Mouse (Mus musculus): ENCODE measurements around the gene Mta2. TPM values are rescaled to one million over a fixed set of nuclear protein-coding genes. Genes with fewer than 3 reads are reported as not detected.
A peak's percentile ranks its signal among the peaks of the same experiment; 100 is the strongest.
"Not testable (repeated sequence)": the region's sequence is repeated elsewhere in the genome, so short reads cannot be mapped to it uniquely, and the experiment has no call there.

Mta2 gene
- polyA plus RNA-seq (2016; fragmentation: Nextera tagmentation; extraction: Ambion mirVana) = 178 and 191 TPM in 2 replicates

DNA sequence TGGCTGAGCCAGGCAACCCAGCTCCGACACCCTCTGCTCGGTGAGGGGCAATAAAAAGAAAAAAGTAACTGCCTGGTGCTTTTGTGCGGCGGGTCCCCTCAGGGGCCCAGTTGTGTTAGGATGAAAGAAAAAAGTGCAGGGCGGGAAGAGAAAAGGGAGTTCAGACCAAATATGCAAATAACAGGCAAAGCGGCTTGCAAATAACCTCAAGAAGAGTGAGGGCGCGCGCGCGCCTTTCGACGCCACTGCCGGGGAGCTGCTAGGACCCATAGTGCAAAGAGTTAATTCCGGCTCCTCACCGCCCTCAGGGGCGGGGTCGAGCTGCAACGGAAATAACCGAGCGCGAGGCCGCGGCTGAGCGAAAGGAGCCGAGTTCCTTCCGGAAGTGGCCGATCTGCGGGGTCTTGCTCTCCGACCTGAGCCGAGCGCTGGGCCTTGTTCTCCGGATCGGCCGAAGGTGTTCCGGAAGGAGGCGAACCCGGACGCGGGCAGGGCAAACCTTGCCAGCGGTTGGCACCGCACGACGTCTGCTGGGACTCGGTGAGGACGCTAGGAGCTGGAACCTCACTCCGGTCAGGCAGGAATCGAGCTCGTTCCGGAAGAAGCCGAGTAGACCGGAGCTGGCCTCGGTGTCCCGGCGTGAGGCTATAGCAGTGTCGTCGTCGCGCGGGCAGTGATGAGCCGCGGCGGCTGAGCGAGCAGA, at the start of gene Mta2:
Mta2 (plus strand) TSS at position 361 of the 703 bp plus-strand sequence.
- H3K27ac ChIP-seq (replicated peaks) = peak within 1 kb of the TSS; percentile 98
- H3K36me3 ChIP-seq = peaks cover 65% of the 10 kb centered on the region
- H3K9me3 ChIP-seq (replicated peaks) = no peaks in the 10 kb centered on the region
- DNase-seq (ENCODE audit: low spot score) = peak; percentile 99
- H3K4me3 ChIP-seq = peak within 1 kb of the TSS; percentile 97
- no peaks in the 10 kb centered on the region for H3K27me3 ChIP-seq (ENCODE audit: low read depth, poor library complexity, severe bottlenecking)
- under 1% methylated on average over 64 of the region's 64 CpGs for WGBS
- H3K4me1 ChIP-seq = peaks cover 34% of the 10 kb centered on the region

DNA sequence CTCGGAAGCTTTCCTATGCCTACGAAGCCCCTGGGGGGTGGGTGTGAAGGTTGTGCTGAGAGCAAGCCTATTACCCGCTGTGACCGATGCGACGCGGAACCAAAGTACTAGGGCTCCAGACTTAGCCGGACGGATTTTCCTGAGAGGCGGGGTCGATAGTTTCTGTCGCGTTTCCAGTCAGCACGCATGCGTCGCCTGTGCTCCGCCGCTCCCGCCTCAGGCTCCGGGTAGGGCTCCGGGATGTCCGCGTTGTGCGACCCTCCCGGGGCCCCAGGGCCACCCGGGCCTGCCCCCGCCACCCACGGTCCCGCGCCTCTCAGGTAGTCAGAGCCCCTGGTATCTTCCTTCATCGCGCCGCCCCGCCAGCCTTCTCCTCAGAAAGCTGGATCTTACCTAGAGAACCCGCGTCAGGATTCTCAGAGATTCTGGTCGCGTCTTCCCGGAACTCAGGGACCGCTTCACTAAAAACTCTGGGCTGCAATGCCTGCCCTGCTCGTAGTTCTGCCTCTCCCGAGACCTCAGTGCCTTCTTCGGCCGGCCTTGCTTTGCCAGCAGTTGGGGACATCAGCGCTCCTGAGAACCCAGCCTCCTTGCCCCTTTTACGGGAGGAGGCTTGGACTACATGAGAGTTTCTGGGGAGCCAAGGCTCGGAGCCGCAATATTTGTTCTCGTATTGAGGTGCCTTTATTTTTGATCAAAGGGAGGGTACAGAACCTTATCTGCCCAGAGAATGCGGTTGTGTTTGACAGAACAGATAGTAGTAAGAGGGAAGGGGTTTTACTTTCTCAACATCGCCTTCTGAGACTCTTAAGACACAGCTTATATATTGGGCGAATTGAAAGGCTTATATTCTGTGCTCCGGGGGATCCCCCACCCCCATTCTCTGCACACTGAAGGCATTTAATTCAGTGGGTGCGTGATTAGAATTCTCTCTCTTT, 48.6 kb upstream of the Mta2 start, which contains the start of gene Ints5:
Ints5 (plus strand) TSS at position 177 of the 938 bp plus-strand sequence.
- peak; percentile 86 for DNase-seq (ENCODE audit: low spot score)
- peak within 1 kb of the TSS; percentile 83 for H3K4me3 ChIP-seq
- no peaks in the 10 kb centered on the region for H3K27me3 ChIP-seq (ENCODE audit: low read depth, poor library complexity, severe bottlenecking)
- peaks cover 50% of the 10 kb centered on the region for H3K36me3 ChIP-seq
- H3K9me3 ChIP-seq (replicated peaks) = no peaks in the 10 kb centered on the region
- H3K27ac ChIP-seq (replicated peaks) = peak within 1 kb of the TSS; percentile 92
- WGBS = 3% methylated on average over 54 of the region's 54 CpGs
- peaks cover 50% of the 10 kb centered on the region for H3K4me1 ChIP-seq

DNA sequence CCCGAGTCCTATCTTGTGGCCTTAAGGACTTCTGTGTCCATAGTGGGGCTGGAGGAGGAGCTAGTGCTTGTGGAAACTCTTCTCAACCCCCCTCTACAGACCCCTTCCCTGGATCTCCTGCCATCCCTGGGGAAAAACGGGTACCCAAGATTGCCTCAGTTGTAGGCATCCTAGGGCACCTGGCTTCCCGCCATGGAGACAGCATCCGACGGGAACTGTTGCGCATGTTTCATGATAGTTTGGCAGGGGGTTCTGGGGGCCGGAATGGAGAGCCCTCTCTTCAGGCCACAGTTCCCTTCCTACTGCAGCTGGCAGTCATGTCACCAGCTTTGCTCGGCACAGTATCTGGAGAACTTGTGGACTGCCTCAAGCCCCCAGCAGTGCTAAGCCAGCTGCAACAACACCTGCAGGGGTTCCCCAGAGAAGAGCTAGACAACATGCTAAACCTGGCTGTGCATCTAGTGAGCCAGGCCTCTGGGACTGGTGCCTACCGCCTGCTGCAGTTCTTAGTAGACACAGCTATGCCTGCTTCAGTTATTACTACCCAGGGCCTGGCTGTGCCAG, 46.2 kb upstream of the Mta2 start:
- Histone ChIP-seq H3K36me3 (peaks cover 50% of the 10 kb centered on the region), H3K4me1 (peaks cover 54% of the 10 kb centered on the region), H3K27me3 (ENCODE audit: low read depth, poor library complexity, severe bottlenecking) (no peaks in the 10 kb centered on the region), H3K4me3 (peak overlapping the region; percentile 7; the same call in 1 of the 2 replicates), H3K27ac (replicated peaks) (no peak overlapping the region), H3K9me3 (replicated peaks) (no peaks in the 10 kb centered on the region)
- DNase-seq (ENCODE audit: low spot score) = no peak
- WGBS = 94% methylated on average over 9 of the region's 9 CpGs

DNA sequence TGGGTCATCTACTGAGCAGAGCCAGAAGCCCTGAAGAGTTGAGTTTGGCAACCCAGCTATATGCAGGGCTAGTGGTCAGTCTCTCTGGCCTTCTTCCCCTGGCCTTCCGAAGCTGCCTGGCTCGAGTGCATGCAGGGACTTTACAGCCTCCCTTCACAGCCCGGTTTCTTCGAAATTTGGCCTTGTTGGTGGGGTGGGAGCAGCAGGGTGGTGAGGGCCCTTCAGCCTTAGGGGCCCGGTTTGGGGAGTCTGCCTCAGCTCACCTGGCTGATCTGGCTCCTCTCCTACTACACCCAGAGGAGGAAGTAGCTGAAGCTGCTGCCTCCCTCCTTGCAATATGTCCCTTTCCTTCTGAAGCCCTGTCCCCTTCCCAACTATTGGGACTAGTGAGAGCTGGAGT, 45.4 kb upstream of the Mta2 start:
- H3K27me3 ChIP-seq (ENCODE audit: low read depth, poor library complexity, severe bottlenecking); H3K9me3 ChIP-seq (replicated peaks); DNase-seq (ENCODE audit: low spot score); H3K27ac ChIP-seq (replicated peaks): not testable (repeated sequence)
- 0 out of 2 replicates have a peak overlapping the region, but pooled peaks have one; percentile 18 for H3K4me3 ChIP-seq
- WGBS = 90% methylated on average over 5 of the region's 5 CpGs
- H3K36me3 ChIP-seq = peaks cover 50% of the 10 kb centered on the region
- peaks cover 55% of the 10 kb centered on the region for H3K4me1 ChIP-seq

DNA sequence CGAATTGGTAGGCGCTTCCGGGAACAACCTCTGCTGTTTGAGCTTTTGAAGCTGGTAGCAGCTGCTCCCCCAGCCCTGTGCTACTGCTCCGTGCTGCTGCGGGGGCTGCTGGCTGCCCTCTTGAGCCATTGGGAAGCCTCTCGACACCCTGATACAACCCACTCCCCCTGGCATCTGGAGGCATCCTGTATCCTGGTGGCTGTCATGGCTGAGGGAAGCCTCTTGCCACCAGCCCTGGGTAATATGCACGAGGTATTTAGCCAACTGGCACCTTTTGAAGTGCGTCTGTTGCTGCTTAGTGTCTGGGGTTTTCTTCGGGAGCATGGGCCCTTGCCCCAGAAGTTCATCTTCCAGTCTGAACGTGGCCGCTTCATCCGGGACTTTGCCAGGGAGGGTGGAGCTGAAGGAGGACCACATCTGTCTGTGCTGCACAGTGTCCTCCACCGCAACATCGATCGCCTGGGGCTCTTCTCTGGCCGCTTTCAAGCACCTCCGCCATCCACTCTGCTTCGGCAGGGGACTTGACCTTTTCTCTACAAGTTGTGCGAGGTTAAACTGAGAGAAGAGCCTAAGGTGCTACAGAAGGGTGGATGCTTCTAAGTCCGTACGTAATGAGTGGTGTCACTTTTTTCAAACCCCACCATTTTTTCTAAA, 44.3 kb upstream of the Mta2 start:
- H3K4me3 ChIP-seq = peak overlapping the region; percentile 95
- not testable (repeated sequence) for H3K9me3 ChIP-seq (replicated peaks); H3K27me3 ChIP-seq (ENCODE audit: low read depth, poor library complexity, severe bottlenecking)
- peak overlapping the region; percentile 94 for H3K27ac ChIP-seq (replicated peaks)
- peak; percentile 42 for DNase-seq (ENCODE audit: low spot score)
- peaks cover 56% of the 10 kb centered on the region for H3K36me3 ChIP-seq
- H3K4me1 ChIP-seq = peaks cover 55% of the 10 kb centered on the region
- 35% methylated on average over 21 of the region's 21 CpGs for WGBS

DNA sequence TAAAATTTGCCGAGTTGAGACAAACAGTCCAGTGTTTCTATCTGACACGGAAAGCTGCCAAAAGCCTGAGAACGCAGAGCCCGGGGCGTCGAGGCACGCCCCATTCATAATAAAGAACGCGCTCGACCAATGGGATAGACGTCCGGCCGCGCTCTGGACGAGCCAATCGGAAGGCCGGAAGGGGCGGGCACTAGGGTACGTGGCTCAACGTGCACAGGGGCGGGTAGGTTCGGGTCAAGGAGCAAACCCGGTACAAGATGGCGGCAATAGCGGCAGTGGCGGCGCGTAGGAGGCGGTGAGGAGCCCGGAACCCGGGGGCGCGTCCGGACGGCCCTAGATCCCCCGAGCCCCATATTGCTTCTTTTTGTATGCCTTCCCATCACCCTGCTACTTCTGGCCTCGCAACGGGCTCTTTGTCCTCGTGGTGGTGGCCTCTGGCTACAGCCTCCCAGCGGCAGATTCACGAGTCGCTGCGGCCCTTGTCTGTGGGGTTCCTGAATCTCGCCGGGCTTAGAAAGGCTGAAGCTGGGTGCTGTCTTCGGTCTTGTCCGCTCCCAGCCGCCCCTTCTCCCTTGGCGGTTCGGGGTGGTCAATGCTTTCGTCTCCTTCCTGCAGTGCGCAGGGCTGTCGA, 43.7 kb upstream of the Mta2 start, which contains the start of gene Ganab:
Ganab (plus strand) TSS at position 207 of the 631 bp plus-strand sequence.
- peak within 1 kb of the TSS; percentile 95 for H3K4me3 ChIP-seq
- peaks cover 50% of the 10 kb centered on the region for H3K4me1 ChIP-seq
- under 1% methylated on average over 53 of the region's 53 CpGs for WGBS
- DNase-seq (ENCODE audit: low spot score) = peak; percentile 97
- H3K9me3 ChIP-seq (replicated peaks) = no peaks in the 10 kb centered on the region
- no peaks in the 10 kb centered on the region for H3K27me3 ChIP-seq (ENCODE audit: low read depth, poor library complexity, severe bottlenecking)
- H3K27ac ChIP-seq (replicated peaks) = peak within 1 kb of the TSS; percentile 94
- H3K36me3 ChIP-seq = peaks cover 62% of the 10 kb centered on the region

DNA sequence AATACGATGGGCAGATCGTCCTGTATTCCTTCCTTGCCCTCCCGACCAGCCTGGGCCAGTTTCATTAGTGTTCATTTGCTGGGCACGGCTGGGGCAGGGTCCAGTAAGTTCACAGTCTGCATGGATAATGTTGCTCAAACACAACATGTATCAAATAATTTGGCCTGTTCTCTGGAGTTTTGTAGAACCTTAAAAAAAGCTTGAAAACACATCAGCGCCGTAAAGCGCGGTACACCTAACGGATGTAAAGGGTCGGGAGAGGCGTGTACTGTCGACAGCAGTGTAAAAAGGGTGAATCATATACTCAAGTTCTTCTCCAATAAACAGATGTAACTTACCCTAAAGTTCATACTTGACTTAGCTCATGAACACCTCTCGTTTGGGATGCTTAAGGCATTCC, 43.1 kb upstream of the Mta2 start:
- H3K9me3 ChIP-seq (replicated peaks) = no peaks in the 10 kb centered on the region
- peaks cover 46% of the 10 kb centered on the region for H3K4me1 ChIP-seq
- no peaks in the 10 kb centered on the region for H3K27me3 ChIP-seq (ENCODE audit: low read depth, poor library complexity, severe bottlenecking)
- no peak for DNase-seq (ENCODE audit: low spot score)
- peak overlapping the region; percentile 94 for H3K27ac ChIP-seq (replicated peaks)
- H3K36me3 ChIP-seq = peaks cover 68% of the 10 kb centered on the region
- WGBS = 21% methylated on average over 13 of the region's 13 CpGs
- peak overlapping the region; percentile 95 for H3K4me3 ChIP-seq

DNA sequence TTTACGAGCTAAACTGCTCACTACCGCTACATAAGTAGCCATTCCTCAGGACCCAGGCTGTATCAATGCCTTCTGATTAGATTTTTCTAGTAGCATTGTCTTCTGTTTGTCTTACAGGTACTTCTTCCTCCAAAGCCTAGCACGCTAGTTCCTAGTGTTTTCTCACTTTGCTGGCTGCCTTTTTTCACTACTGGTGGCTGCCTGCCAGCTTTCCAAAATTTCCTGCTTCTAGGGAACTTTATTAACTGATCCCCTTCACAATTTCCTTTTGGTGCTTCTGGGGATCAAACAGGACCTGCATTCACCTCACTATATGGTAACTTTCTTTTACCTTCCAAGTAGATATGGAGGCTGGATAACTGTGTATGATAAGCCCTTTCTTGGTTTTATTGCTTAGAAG, 42.6 kb upstream of the Mta2 start:
- Histone ChIP-seq H3K4me1 (peaks cover 41% of the 10 kb centered on the region), H3K27ac (replicated peaks) (no peak overlapping the region), H3K36me3 (peaks cover 73% of the 10 kb centered on the region), H3K9me3 (replicated peaks) (no peaks in the 10 kb centered on the region), H3K4me3 (peak overlapping the region; percentile 95), H3K27me3 (ENCODE audit: low read depth, poor library complexity, severe bottlenecking) (no peaks in the 10 kb centered on the region)
- DNase-seq (ENCODE audit: low spot score) = no peak
- WGBS = 72% methylated on average over 3 of the region's 3 CpGs

DNA sequence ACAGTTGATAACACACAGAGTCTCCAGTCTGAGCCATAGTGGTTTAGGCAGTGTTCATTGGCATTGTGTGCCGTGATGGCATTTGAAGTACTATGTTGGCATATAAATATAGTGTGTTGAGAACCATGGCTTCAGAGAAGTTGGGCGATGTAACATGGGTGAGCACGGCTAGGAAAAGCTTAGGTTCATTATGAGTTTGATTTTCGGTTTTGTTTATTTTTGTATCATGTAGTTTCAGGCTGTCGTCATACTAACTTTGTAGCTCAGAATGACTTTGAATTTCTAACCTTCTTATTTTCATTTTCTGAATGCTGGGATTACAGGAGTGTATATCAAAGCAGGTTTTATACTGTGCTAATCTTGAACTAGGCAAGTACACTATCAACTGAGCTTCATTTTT, 38.3 kb upstream of the Mta2 start:
- no peak for DNase-seq (ENCODE audit: low spot score)
- Histone ChIP-seq H3K27me3 (ENCODE audit: low read depth, poor library complexity, severe bottlenecking) (no peaks in the 10 kb centered on the region), H3K36me3 (peaks cover 86% of the 10 kb centered on the region), H3K4me1 (peaks cover 15% of the 10 kb centered on the region), H3K27ac (replicated peaks) (no peak overlapping the region), H3K9me3 (replicated peaks) (no peaks in the 10 kb centered on the region), H3K4me3 (no peak overlapping the region)
- 96% methylated on average over 5 of the region's 5 CpGs for WGBS

DNA sequence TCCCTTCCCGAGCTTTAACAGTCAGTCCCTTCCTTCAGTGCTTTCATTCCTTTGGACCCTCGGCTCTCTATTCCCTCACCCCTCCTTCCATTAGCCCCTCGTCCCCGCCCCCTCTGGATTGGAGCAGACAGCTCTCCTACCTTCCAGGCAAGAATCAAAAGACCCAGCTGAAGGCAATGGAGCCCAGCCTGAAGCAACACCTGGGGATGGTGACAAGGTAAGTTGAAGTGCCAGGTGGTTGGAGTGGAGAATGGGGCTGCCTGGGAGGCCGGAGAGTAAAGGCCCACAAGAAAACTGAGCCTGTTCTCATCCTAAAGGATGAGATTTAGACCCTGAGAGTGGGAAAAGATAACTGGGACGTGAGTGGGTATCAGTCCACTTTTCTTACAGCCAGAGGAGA, 33.1 kb upstream of the Mta2 start:
- Histone ChIP-seq H3K9me3 (replicated peaks) (no peaks in the 10 kb centered on the region), H3K36me3 (peaks cover 99% of the 10 kb centered on the region), H3K4me1 (no peaks in the 10 kb centered on the region), H3K4me3 (no peak overlapping the region), H3K27ac (replicated peaks) (no peak overlapping the region), H3K27me3 (ENCODE audit: low read depth, poor library complexity, severe bottlenecking) (no peaks in the 10 kb centered on the region)
- DNase-seq (ENCODE audit: low spot score) = no peak
- 90% methylated on average over 6 of the region's 6 CpGs for WGBS

DNA sequence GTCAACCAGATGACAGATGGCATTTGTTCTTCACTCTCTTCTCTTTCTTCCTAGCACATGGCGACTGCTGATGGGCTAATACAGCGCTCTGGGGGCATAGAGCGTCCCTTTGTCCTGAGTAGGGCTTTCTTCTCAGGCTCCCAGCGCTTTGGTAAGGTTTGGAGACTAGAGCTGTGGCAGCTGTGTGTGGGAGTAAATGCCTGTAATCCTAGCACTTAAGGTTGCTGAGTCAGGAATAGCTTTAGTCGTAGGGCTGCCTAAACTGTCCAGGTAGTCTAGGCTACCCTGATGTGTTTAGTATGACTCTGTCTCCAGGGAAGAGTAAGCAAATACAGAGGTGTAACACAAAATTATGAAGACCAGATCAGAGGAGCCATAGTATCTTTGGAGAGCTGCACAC, 29.9 kb upstream of the Mta2 start:
- no peaks in the 10 kb centered on the region for H3K4me1 ChIP-seq
- WGBS = 96% methylated on average over 5 of the region's 5 CpGs
- no peak overlapping the region for H3K4me3 ChIP-seq
- no peaks in the 10 kb centered on the region for H3K9me3 ChIP-seq (replicated peaks)
- no peak for DNase-seq (ENCODE audit: low spot score)
- peaks cover 100% of the 10 kb centered on the region for H3K36me3 ChIP-seq
- H3K27ac ChIP-seq (replicated peaks) = no peak overlapping the region
- H3K27me3 ChIP-seq (ENCODE audit: low read depth, poor library complexity, severe bottlenecking) = no peaks in the 10 kb centered on the region

DNA sequence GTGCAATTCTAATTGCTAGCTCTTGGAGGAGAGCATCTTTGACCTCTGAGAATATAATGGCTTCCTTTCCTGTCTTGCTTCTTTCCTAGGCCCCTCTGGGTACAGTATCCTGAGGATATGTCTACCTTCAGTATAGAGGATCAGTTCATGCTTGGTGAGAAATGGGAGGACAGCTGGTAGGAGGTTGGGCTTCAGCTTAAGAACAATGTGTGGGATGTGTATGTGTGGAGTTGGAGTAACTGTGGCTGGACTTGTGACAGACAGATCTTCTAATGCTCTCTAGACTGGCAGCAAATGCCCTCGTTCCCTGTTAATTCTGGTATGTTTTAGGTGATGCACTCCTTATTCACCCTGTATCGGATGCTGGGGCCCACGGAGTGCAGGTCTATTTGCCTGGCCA, 27.5 kb upstream of the Mta2 start:
- peaks cover 82% of the 10 kb centered on the region for H3K36me3 ChIP-seq
- 98% methylated on average over 3 of the region's 3 CpGs for WGBS
- H3K4me1 ChIP-seq = no peaks in the 10 kb centered on the region
- H3K27ac ChIP-seq (replicated peaks) = no peak overlapping the region
- H3K27me3 ChIP-seq (ENCODE audit: low read depth, poor library complexity, severe bottlenecking) = no peaks in the 10 kb centered on the region
- H3K4me3 ChIP-seq = no peak overlapping the region
- H3K9me3 ChIP-seq (replicated peaks) = no peaks in the 10 kb centered on the region
- DNase-seq (ENCODE audit: low spot score) = no peak
